Mouse (Mus musculus) thymus, adult 2 months (tissue): ENCODE data around the gene Gm37240.

ENCODE experiments used
- CTCF ChIP-seq: fragments of 200-500 bp; IDR thresholded peaks from 2 replicates; pipeline ENCODE4 v1.5.1; 2012; ENCODE audit warnings: mild to moderate bottlenecking, control low read depth, low read length, moderate library complexity, borderline replicate concordance; ENCODE audit not compliant: control insufficient read depth, poor library complexity, insufficient read depth; ENCODE audit errors: extremely low read depth
- POLR2A ChIP-seq: fragments of 200-500 bp; IDR thresholded peaks from 2 replicates; pipeline ENCODE4 v1.6.1; 2012; ENCODE audit warnings: mild to moderate bottlenecking, low read length, control low read depth, moderate library complexity; ENCODE audit not compliant: control insufficient read depth, poor library complexity, insufficient read depth; ENCODE audit errors: extremely low read depth

DNA sequence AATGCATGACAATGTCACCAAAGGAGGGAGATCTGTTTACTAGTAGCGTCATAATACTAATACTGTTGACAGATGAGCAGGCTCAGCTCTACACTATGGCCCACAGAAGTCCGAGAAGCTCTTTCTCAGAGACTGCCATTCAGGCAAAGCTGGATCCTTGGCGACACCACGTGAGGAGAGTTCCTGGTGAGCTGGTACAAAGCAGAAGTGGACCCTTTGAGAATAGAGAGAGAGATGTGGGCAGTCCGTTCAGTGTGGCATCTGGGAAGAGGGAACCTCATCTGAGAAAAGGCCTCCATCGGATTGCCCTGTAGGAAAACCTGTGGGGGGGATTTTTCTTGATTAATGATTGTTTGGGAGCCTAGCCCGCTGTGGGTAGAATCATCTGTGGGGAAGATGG is 770.3 kb downstream of the Gm37240 start:
- TF ChIP-seq POLR2A: no peak
- no peak for TF ChIP-seq CTCF
